Mouse (Mus musculus): ENCODE data around the gene Klhdc9.
A peak's percentile ranks its signal among the peaks of the same experiment; 100 is the strongest.

The Klhdc9 gene

DNA sequence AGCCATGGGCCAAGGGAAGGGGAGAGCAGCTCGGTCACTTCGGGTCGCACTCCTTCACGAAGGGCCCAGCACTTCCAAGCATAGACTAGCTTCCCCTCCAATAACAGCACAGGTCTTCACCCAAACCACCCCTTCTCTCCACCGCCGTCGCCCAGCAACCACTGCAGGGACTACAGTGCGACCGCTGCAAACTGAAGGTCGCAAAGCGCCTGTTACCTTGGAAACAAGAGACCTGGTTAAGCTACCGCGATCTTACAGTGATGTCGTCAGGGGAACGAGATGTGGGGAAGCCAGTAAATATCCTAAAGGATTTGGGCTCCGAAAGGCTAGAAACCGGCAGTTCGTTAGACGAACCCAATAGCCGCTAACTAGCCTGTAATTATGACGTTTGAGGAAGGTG is at the start of gene Klhdc9:
TSS of gene Klhdc9 (minus strand) at position 143 of the 400 bp plus-strand sequence.
- peak; percentile 70 to 90 for DNase-seq (ENCODE audit: low spot score in 2 of 2)

- no peak for DNase-seq (ENCODE audit: low spot score in 2 of 2)
These were observed 49.6 kb upstream of the Klhdc9 start for GRCm38 (mm10) chr1:171410231-171410630.

GRCm38 (mm10) chr1:171407263-171407662 is 46.7 kb upstream of the Klhdc9 start:
- no peak for DNase-seq (ENCODE audit: low spot score in 2 of 2)

DNA sequence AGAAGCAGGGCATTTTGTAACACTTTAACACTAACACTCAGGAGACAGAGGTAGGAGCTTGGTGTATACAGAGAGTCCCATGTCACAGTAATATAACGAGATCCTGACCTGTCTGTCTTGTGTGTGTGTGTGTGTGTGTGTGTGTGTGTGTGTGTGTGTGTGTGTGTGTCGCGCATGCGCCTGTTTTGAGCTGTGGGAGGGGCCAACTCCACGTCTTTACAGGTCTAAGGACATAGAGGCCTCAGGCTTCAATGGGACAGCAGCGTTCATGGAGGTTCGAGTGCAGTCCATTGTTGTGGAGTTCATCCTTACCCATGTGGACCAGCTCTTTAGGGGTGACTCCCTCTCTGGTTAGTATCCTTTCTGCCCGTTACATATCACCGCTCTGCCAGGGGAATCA is 42.4 kb upstream of the Klhdc9 start:
- no peak for DNase-seq (ENCODE audit: low spot score in 2 of 2)

DNA sequence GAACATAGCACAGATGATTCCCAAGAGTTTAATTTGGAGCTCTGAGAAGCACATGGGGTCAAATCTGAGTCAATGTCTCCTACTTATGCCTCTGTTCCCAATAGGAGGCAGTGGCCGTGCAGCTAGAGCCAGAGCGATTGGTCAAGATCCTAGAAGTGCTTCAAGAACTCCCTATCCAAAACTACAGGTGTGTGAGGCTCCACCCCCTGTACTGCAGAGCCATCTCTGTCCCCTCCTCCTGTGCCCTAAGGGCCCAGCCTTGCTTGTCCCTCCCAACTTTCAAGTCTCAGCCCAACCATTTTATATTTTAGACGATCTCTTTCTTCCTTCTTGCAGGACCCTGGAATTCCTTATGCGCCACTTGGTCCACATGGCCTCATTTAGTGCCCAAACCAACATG is 41.2 kb upstream of the Klhdc9 start:
- DNase-seq (ENCODE audit: low spot score in 2 of 2) = no peak

DNA sequence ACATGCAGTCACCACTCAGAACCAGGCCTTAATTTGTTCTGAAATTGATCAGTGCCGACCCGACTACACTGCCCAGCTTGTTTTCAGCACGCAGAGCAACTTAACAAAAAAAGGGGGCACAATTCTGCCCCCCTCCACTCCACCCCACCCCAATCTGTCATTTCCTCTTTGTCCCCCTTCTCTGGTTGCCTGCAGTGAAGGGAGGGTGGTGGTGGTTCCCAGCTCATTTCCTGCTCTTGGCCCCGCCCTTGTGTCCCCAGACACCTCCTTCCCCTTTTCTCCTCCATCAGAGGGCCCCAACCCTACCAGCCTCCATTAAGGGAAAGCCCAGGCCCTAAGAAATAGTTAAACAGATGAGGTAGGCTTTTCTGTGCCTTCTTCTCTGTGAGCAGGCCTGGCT is 29.5 kb upstream of the Klhdc9 start:
- peak; percentile 48 to 60 for DNase-seq (ENCODE audit: low spot score in 2 of 2)

DNA sequence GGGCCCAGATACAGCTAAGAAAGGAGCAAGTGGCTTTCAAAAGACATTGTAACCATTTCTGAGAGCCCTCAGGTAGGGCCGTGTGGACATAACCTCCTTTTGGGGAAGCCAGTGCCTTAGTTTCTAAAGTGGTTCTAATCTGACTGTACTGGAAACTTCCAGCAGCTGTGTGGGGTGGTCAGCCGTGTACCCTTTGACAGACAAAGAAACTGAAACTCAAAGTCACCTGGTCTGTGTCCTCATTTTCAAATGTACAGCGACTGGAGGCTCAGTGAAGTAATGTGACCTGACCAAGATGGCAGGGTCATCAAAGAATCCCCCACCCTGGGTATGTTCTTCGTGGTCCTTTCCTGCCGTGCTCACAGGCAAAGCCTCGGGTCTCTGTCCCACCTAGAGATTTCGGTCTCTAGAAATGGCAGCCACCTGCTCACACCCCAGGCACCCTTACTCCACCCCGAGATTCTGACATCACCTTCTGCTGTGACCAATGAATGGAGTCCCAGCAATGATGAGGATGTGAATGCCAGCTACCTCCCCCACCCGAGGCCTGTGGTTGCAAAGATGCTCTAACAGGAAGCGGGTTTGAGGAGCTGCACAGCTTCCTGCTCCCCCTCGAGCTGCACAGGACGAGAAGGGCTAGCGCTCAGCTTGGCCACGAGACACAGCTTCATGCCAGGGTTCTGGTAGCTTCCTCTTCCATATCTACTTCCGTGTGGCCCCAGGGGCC is 27.9 kb upstream of the Klhdc9 start, which contains the start of gene Arhgap30:
TSS of gene Arhgap30 (plus strand) at position 579 of the 727 bp plus-strand sequence.
- DNase-seq (ENCODE audit: low spot score in 2 of 2) = peak; percentile 65 to 72

GRCm38 (mm10) chr1:171387099-171387498 is 26.5 kb upstream of the Klhdc9 start:
- DNase-seq (ENCODE audit: low spot score in 2 of 2) = peak in 1 of 2 experiments; percentile 18

GRCm38 (mm10) chr1:171385171-171385570 is 24.6 kb upstream of the Klhdc9 start:
- no peak for DNase-seq (ENCODE audit: low spot score in 2 of 2)

DNA sequence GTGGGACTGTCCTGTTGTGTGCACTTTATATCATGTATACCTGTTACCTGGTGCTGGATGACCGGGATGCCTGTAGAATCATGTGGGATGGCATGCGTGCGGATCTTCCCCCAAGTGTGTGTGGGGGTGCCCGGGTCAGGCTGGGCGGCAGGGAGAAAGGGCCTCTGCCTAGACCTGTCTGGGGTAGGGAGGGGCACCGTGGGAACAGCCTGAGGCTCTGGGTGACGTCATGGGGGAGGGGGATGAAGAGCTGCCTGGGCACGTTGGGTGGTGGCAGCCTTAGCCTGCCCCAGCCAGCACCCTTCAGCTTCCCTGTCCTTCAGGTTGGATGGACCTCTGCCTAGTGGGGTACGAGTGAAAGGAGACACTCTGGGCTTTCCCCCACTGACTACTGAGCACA is 23.8 kb upstream of the Klhdc9 start:
- no peak for DNase-seq (ENCODE audit: low spot score in 2 of 2)

DNA sequence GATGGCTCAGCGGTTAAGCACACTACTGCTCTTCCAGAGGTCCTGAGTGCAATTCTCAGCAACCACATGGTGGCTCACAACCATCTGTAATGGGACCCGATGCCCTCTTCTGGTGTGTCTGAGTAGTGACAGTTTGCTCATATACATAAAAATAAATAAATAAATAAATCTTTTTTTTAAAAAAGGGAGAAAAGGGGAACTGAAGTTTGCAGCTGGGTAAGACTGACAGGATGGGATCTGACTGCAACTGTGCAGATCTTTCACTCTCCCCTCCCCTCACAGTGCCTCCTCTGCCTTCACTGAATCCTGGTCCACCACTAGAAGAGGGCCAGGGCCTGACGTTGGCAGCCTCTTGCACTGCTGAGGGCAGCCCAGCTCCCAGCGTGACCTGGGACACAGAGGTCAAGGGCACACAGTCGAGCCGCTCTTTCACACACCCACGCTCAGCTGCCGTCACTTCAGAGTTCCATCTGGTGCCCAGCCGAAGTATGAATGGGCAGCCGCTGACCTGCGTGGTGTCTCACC is 21.6 kb upstream of the Klhdc9 start:
- DNase-seq (ENCODE audit: low spot score in 2 of 2) = no peak

DNA sequence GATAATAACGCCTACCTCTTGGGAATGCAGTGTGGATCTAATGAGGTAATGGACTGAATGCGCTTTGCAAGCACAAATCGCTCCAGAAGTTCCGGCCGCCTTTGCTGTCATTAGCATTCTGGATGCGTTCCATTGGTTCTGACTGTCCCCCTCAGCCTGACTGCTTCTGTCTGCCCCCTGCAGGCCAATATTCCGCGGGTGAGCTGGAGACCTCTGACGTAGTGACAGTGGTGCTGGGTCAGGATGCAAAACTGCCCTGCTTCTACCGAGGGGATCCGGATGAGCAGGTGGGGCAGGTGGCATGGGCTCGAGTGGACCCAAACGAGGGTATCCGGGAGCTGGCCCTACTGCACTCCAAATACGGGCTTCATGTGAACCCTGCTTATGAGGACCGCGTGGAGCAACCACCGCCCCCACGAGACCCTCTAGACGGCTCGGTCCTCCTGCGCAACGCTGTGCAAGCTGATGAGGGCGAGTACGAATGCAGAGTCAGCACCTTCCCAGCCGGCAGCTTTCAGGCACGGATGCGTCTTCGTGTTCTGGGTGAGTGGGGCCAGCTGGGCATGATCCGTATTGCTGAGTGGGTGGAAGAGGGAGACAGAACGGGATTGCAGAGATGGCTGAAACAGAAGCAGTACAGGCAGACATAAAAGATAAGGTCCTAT is 19.5 kb upstream of the Klhdc9 start:
- peak; percentile 55 to 74 for DNase-seq (ENCODE audit: low spot score in 2 of 2)

DNA sequence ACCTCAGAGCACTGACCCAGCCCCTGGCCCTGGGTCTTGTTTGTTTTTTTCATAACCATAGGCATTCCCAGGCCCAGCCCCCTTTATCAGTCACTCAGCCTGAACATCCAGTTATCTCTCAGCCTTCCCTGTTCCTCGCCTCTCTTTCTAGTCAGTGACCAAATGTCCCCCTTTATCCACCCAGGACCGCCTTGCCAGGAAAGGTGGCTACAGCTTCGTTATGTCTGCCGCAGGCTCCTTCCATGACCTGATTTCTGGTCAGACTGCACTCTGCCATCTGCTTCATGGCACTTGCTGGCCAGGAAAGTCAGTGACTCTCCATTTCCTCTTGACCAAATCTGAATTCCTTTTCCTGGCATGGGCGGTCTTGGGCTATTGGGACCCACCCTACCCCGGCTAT is 17.7 kb upstream of the Klhdc9 start:
- no peak for DNase-seq (ENCODE audit: low spot score in 2 of 2)

DNA sequence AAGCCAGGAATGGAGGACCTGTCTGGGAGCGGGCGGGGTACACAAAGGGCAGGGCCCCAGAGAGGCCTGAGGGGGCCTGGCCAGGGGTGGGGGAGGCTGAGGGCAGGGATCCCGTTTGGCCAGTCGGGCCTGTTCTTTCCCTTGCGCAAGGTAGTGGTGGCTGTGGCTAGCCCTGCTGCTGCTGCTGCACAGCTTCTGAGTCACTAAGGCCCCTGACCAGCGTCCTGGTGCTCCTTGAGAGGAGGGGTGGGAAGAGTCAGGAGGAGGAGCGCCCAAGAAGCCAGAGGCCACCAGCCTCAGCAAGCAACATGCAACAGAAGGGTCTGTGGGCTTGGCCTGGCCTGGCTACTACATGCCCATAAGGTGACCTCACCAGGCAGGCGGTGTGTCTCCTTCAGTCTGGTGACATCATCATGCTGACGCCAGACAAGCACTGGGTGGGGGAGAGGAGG is 15.1 kb upstream of the Klhdc9 start:
- no peak for DNase-seq (ENCODE audit: low spot score in 2 of 2)

GRCm38 (mm10) chr1:171373946-171374345 is 13.3 kb upstream of the Klhdc9 start:
- no peak for DNase-seq (ENCODE audit: low spot score in 2 of 2)

GRCm38 (mm10) chr1:171372880-171373279 is 12.3 kb upstream of the Klhdc9 start:
- no peak for DNase-seq (ENCODE audit: low spot score in 2 of 2)

- DNase-seq (ENCODE audit: low spot score in 2 of 2) = no peak
These were observed 9.4 kb upstream of the Klhdc9 start, which contains the start of gene Nectin4 for GRCm38 (mm10) chr1:171369845-171370556. TSS of gene Nectin4 (plus strand) at chr1:171370099.

GRCm38 (mm10) chr1:171365934-171366333 is 5.3 kb upstream of the Klhdc9 start:
- no peak for DNase-seq (ENCODE audit: low spot score in 2 of 2)

DNA sequence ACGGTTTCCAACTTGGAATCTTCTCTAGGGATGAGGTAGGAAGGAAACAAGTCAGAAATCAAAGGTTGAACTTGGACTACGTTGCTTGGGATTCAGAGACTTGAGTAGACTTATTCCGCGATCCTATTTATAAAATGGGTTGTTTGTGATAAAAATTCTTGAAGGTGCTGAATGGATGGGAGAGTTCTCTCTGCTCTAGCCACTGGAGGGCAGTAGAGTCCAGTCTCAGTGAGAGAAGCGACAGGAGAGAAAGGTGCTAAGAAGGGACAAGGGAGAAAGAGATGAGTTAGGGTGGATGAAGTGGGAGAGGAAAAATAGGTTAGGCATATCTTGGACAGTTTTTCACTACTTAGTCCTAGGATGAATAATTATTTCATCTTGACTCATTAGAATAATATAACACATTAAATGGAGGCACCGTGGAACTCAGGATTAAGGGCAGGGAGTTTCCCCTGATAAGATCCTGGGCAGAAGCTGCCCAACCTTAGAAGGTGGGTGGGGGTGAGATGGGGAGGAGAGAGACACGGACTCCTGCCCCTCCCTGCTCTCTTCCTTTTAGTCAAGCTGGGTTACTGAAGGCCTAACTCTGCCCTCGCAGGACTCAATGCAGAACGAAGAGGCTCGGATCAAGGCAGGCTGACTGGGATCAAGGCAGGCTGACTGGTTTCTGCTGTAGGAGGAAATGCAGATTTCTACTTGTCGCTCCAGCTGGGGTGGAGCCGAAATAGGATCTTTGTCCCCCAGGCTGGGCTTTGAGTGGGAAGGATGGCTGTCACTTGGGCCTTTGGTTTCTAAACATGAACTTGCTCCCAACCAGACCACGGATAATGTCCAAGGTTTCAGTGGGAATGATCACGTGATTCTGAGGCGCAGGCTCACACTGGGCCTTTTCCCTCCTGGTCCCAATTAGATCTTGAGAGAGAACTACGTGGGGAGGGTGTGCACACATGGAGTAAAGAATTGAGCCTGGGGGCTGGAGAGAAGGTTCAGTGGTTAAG is 807 bp upstream of the Klhdc9 start:
- DNase-seq (ENCODE audit: low spot score in 2 of 2) = peak; percentile 51 to 70

DNA sequence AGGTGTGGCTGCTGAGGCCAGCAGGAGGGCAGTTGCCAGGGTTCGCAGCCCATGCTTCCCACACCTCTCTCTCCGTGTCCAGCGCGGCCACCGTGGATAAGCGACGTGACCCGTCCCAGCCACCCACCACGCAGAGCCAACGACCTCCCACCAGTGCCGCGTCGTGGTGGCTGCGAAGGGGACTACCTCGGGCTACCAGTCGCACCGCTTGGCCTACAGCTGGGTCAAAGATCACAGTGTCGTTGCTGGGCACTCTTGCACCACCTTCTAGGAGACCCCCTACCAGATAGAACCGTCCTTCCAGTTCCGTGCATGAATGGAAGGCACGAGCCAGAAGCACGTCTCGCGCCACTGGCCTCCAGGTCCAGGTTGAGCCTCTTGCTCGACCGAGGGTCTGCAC is 345 bp downstream of the Klhdc9 start:
- no peak for DNase-seq (ENCODE audit: low spot score in 2 of 2)

GRCm38 (mm10) chr1:171358421-171358820 is 2.2 kb downstream of the Klhdc9 start:
- DNase-seq (ENCODE audit: low spot score in 2 of 2) = peak in 1 of 2 experiments; percentile 30
